Mouse (Mus musculus) embryonic facial prominence, embryonic 11.5 days (tissue): ENCODE results near the gene Eif5a. TPM values are rescaled to one million over a fixed set of nuclear protein-coding genes. Genes with fewer than 3 reads are reported as not detected.
"Not testable (repeated sequence)": the region's sequence is repeated elsewhere in the genome, so short reads cannot be mapped to it uniquely, and the experiment has no call there.

Experiments used
- ATAC-seq: fragments of 200-750 bp; cut with Nextera tagmentation; replicated peaks from 2 replicates; pipeline ENCODE4 v1.8.0; 2017; ENCODE audit warnings: low read depth; ENCODE audit not compliant: insufficient number of reproducible peaks, low FRiP score, low TSS enrichment
- DNase-seq: peaks from one replicate; pipeline ENCODE4 v3.0.0-alpha.2; 2015; ENCODE audit warnings: low spot score
- H3K27ac ChIP-seq: fragments of 300-500 bp; sonication (generic); replicated peaks from 2 replicates; pipeline ENCODE4 v1.5.1; 2014; ENCODE audit warnings: mild to moderate bottlenecking, low read depth, low read length, control low read depth
- H3K27me3 ChIP-seq: fragments of 300-500 bp; sonication (generic); 2 replicates; pipeline ENCODE4 v1.6.1; 2014; ENCODE audit warnings: mild to moderate bottlenecking, low read length, moderate library complexity, mixed read lengths; ENCODE audit not compliant: control insufficient read depth, insufficient read depth
- H3K36me3 ChIP-seq: fragments of 300-500 bp; sonication (generic); replicated peaks from 2 replicates; pipeline ENCODE4 v1.6.1; 2014; ENCODE audit warnings: low read depth, mild to moderate bottlenecking, low read length, moderate library complexity, mixed read lengths; ENCODE audit not compliant: control insufficient read depth, insufficient read depth
- H3K4me1 ChIP-seq: fragments of 300-500 bp; sonication (generic); 2 replicates; pipeline ENCODE4 v1.6.1; 2014; ENCODE audit warnings: low read length, mixed read lengths; ENCODE audit not compliant: control insufficient read depth, insufficient read depth
- H3K4me2 ChIP-seq: fragments of 300-500 bp; sonication (generic); 2 replicates; pipeline ENCODE4 v1.6.1; 2014; ENCODE audit warnings: low read depth, mild to moderate bottlenecking, control low read depth, low read length, moderate library complexity
- H3K4me3 ChIP-seq: fragments of 300-500 bp; sonication (generic); 2 replicates; pipeline ENCODE4 v1.5.1; 2014; ENCODE audit warnings: low read depth, low read length, control low read depth
- H3K9ac ChIP-seq: fragments of 300-500 bp; sonication (generic); replicated peaks from 2 replicates; pipeline ENCODE4 v1.6.1; 2014; ENCODE audit warnings: mild to moderate bottlenecking, control low read depth, low read length
- H3K9me3 ChIP-seq: fragments of 300-500 bp; sonication (generic); replicated peaks from 2 replicates; pipeline ENCODE4 v1.6.1; 2016; ENCODE audit warnings: mild to moderate bottlenecking, low read length, inconsistent platforms, mixed read lengths; ENCODE audit not compliant: control insufficient read depth
- WGBS: fragments of 180-500 bp; shearing (Covaris S2); extraction: QIAGEN DNeasy Blood & Tissue Kit; methylation state at CpG from one replicate; pipeline ENCODE4 v1.1.7; 2014; 5-methylcytosine and 5-hydroxymethylcytosine counted together
- polyA plus RNA-seq: library from polyadenylated mRNA; unstranded; fragments of >200 nt; fragmentation: Nextera tagmentation; extraction: Ambion mirVana; gene quantifications from 2 replicates; pipeline ENCODE4 v1.2.1, GENCODE M21; 2014

Gene Eif5a
- polyA plus RNA-seq, 1 experiment from 2014 or later: 2,030 TPM

- WGBS: 83% methylated on average over 8 of the region's 8 CpGs
- H3K9me3 ChIP-seq: no peaks in the 10 kb centered on the region
- no peak overlapping the region for H3K27ac ChIP-seq
- H3K9ac ChIP-seq: no peak overlapping the region
- no peak for ATAC-seq
- no peak for DNase-seq
- H3K4me3 ChIP-seq: no peak overlapping the region
- H3K27me3 ChIP-seq: no peaks in the 10 kb centered on the region
- H3K4me1 ChIP-seq: peaks cover 12% of the 10 kb centered on the region
- peaks cover 22% of the 10 kb centered on the region for H3K36me3 ChIP-seq
- no peak overlapping the region for H3K4me2 ChIP-seq
These were observed 4.3 kb downstream of the Eif5a start for GRCm38 (mm10) chr11:69917379-69917948.

- 71% methylated on average over 7 of the region's 7 CpGs for WGBS
- not testable (repeated sequence) for H3K4me2 ChIP-seq, DNase-seq, ATAC-seq, H3K9me3 ChIP-seq, H3K4me3 ChIP-seq, H3K27me3 ChIP-seq, H3K27ac ChIP-seq, H3K9ac ChIP-seq
- Histone ChIP-seq H3K36me3 (peaks cover 26% of the 10 kb centered on the region), H3K4me1 (peaks cover 12% of the 10 kb centered on the region)
These were observed 4.9 kb downstream of the Eif5a start for GRCm38 (mm10) chr11:69916652-69917378.

- Histone ChIP-seq H3K9ac (no peak overlapping the region; the same call in 1 of the 2 replicates), H3K36me3 (peaks cover 29% of the 10 kb centered on the region)
These were observed 5.8 kb downstream of the Eif5a start for GRCm38 (mm10) chr11:69915667-69916627.

GRCm38 (mm10) chr11:69914917-69915430, 6.8 kb downstream of the Eif5a start:
- H3K36me3 ChIP-seq: peaks cover 35% of the 10 kb centered on the region

More at GRCm38 (mm10) chr11:69915667-69916627, 5.8 kb downstream of the Eif5a start:
- Histone ChIP-seq H3K4me1 (peaks cover 12% of the 10 kb centered on the region), H3K4me2 (0 out of 2 replicates have a peak overlapping the region, but pooled peaks have one; percentile 1), H3K27me3 (no peaks in the 10 kb centered on the region), H3K4me3 (0 out of 2 replicates have a peak overlapping the region, but pooled peaks have one; percentile 5), H3K9me3 (no peaks in the 10 kb centered on the region), H3K27ac (no peak overlapping the region)
- no peak for DNase-seq
- WGBS: 61% methylated on average over 5 of the region's 5 CpGs
- no peak for ATAC-seq

GRCm38 (mm10) chr11:69914372-69914764, 7.4 kb downstream of the Eif5a start:
- ATAC-seq (no peak; the same call in 1 of the 2 replicates), DNase-seq (peak; percentile 53)
- H3K36me3 ChIP-seq: peaks cover 40% of the 10 kb centered on the region
- peak overlapping the region; percentile 91 for H3K9ac ChIP-seq
- peaks cover 10% of the 10 kb centered on the region for H3K4me1 ChIP-seq
- H3K27me3 ChIP-seq: no peaks in the 10 kb centered on the region
- no peaks in the 10 kb centered on the region for H3K9me3 ChIP-seq
- H3K4me3 ChIP-seq: peak overlapping the region; percentile 86
- 2% methylated on average over 17 of the region's 17 CpGs for WGBS
- H3K4me2 ChIP-seq: peak overlapping the region; percentile 98
- peak overlapping the region; percentile 72 for H3K27ac ChIP-seq

More at GRCm38 (mm10) chr11:69914917-69915430, 6.8 kb downstream of the Eif5a start:
- ATAC-seq: no peak
- 34% methylated on average over 9 of the region's 9 CpGs for WGBS
- Histone ChIP-seq H3K4me2 (peak overlapping the region; percentile 98), H3K4me3 (peak overlapping the region; percentile 86), H3K9me3 (no peaks in the 10 kb centered on the region), H3K4me1 (peaks cover 12% of the 10 kb centered on the region), H3K27me3 (no peaks in the 10 kb centered on the region), H3K27ac (peak overlapping the region; percentile 8; the same call in 1 of the 2 replicates), H3K9ac (peak overlapping the region; percentile 91)
- no peak for DNase-seq

GRCm38 (mm10) chr11:69913554-69914371, 8.0 kb downstream of the Eif5a start, which contains the start of gene Gps2:
Gps2 (plus strand) TSS chr11:69913888.
- Histone ChIP-seq H3K27ac (peak within 1 kb of the TSS; percentile 72), H3K4me3 (peak within 1 kb of the TSS; percentile 86), H3K27me3 (no peaks in the 10 kb centered on the region), H3K4me1 (peaks cover 7% of the 10 kb centered on the region), H3K9me3 (no peaks in the 10 kb centered on the region), H3K9ac (peak within 1 kb of the TSS; percentile 91), H3K36me3 (peaks cover 43% of the 10 kb centered on the region), H3K4me2 (peak within 1 kb of the TSS; percentile 98)
- DNase-seq: peak; percentile 96
- ATAC-seq: peak; percentile 81
- WGBS: 2% methylated on average over 61 of the region's 61 CpGs
